Mouse (Mus musculus) cerebellum, adult 9-11 months (tissue): Measurements from ENCODE around the gene Hirip3.
"Not testable (repeated sequence)": the region's sequence is repeated elsewhere in the genome, so short reads cannot be mapped to it uniquely, and the experiment has no call there.

Experiments
- DNase-seq: peaks from one replicate; pipeline ENCODE4 v3.0.0; 2022

Hirip3 gene

GRCm38 (mm10) chr7:126855641-126856040 is 6.1 kb upstream of the Hirip3 start:
- peak; percentile 68 for DNase-seq

GRCm38 (mm10) chr7:126856741-126857420 is 4.9 kb upstream of the Hirip3 start:
- DNase-seq, result peak; percentile 21

- DNase-seq, result no peak
Observed at GRCm38 (mm10) chr7:126860987-126861386, 785 bp upstream of the Hirip3 start.

GRCm38 (mm10) chr7:126862147-126862784 is 494 bp downstream of the Hirip3 start, which contains the start of gene Ino80e:
Gene Ino80e, minus strand, starts transcription at chr7:126862377.
- peak; percentile 95 for DNase-seq

GRCm38 (mm10) chr7:126863791-126864190 is 2.0 kb downstream of the Hirip3 start:
- DNase-seq, result no peak

GRCm38 (mm10) chr7:126867534-126867933 is 5.8 kb downstream of the Hirip3 start:
- no peak for DNase-seq

- no peak for DNase-seq
Observed at GRCm38 (mm10) chr7:126868003-126868402, 6.2 kb downstream of the Hirip3 start.

GRCm38 (mm10) chr7:126869780-126870519 is 8.2 kb downstream of the Hirip3 start:
- DNase-seq, result no peak

- DNase-seq, result no peak
Observed at GRCm38 (mm10) chr7:126870520-126870891, 8.7 kb downstream of the Hirip3 start.

- no peak for DNase-seq
Observed at GRCm38 (mm10) chr7:126877239-126877638, 15.5 kb downstream of the Hirip3 start.

GRCm38 (mm10) chr7:126881040-126881439 is 19.3 kb downstream of the Hirip3 start:
- DNase-seq, result no peak

- peak; percentile 67 for DNase-seq
Observed at GRCm38 (mm10) chr7:126883731-126884181, 22.0 kb downstream of the Hirip3 start.

- DNase-seq, result peak; percentile 99
Observed at GRCm38 (mm10) chr7:126884286-126885164, 22.8 kb downstream of the Hirip3 start, which contains the start of gene Taok2. Gene Taok2, minus strand, starts transcription at chr7:126884703.

GRCm38 (mm10) chr7:126887281-126887680 is 25.5 kb downstream of the Hirip3 start:
- DNase-seq, result no peak

GRCm38 (mm10) chr7:126888852-126889251 is 27.1 kb downstream of the Hirip3 start:
- no peak for DNase-seq

GRCm38 (mm10) chr7:126896912-126897311 is 35.1 kb downstream of the Hirip3 start:
- DNase-seq, result peak; percentile 40

GRCm38 (mm10) chr7:126897390-126898101 is 35.8 kb downstream of the Hirip3 start:
- DNase-seq, result no peak

- DNase-seq, result peak; percentile 95
Observed at GRCm38 (mm10) chr7:126898102-126898990, 36.6 kb downstream of the Hirip3 start.

GRCm38 (mm10) chr7:126899781-126900180 is 38.0 kb downstream of the Hirip3 start:
- DNase-seq, result not testable (repeated sequence)

- no peak for DNase-seq
Observed at GRCm38 (mm10) chr7:126905590-126905989, 43.8 kb downstream of the Hirip3 start.

GRCm38 (mm10) chr7:126914844-126915243 is 53.1 kb downstream of the Hirip3 start:
- DNase-seq, result no peak
